Mouse (Mus musculus) G1E (cell line): Measurements from ENCODE around the gene Mme.

Experiments
- CTCF ChIP-seq: IDR thresholded peaks from 2 replicates; pipeline ENCODE4 v1.5.1; 2012; ENCODE audit warnings: low read depth, low read length, inconsistent platforms, mixed read lengths
- GATA1 ChIP-seq: IDR thresholded peaks from 2 replicates; pipeline ENCODE4 v1.6.1; 2012; ENCODE audit warnings: borderline replicate concordance, low read length, inconsistent platforms, mixed read lengths
- GATA2 ChIP-seq: IDR thresholded peaks from 2 replicates; pipeline ENCODE4 v1.6.1; 2012; ENCODE audit warnings: low read depth, low read length, inconsistent platforms, borderline replicate concordance
- POLR2AphosphoS5 ChIP-seq: IDR thresholded peaks from 2 replicates; pipeline ENCODE4 v1.6.1; 2012; ENCODE audit warnings: low read depth, low read length, inconsistent platforms; ENCODE audit not compliant: insufficient replicate concordance
- TAL1 ChIP-seq: conservative IDR thresholded peaks from 2 replicates; pipeline ENCODE4 v1.6.1; 2012; ENCODE audit warnings: low read depth, low read length, inconsistent platforms, mixed read lengths

DNA sequence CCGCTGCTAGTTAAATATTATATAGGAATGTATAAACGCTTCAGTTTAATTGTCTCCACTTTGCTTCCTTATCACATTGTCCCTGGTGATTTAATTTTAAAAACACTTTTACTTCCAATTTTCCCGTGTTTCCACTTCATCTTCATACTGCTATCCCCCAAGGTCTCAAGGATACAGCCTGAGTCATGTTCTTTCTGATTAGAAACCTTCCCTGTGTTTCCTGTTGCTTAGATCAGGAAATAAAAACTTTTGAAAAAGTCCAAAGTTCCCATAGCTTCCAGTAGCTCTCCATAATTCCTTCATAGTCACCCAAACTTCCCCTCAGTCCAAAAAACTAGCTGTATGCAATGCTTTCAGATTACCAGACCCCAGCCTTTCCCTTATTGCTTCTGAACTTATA is 109.4 kb downstream of the Mme start:
- TF ChIP-seq TAL1 (no peak), CTCF (no peak), GATA1 (no peak), POLR2AphosphoS5 (no peak), GATA2 (no peak)
